Mouse (Mus musculus): ENCODE data around the gene Ulk4. TPM values are rescaled to one million over a fixed set of nuclear protein-coding genes. Genes with fewer than 3 reads are reported as not detected.

Gene Ulk4
- polyA plus RNA-seq, 1 experiment from 2014 or later: 65.5 TPM

- no peak overlapping the region for H3K9ac ChIP-seq (replicated peaks; ENCODE audit: low read depth, low read length)
- ATAC-seq (ENCODE audit: low read depth): no peak
- no peaks in the 10 kb centered on the region for H3K36me3 ChIP-seq (ENCODE audit: control insufficient read depth, insufficient read depth, low read length)
- H3K4me1 ChIP-seq (ENCODE audit: control insufficient read depth, insufficient read depth, low read length): no peaks in the 10 kb centered on the region
- H3K9me3 ChIP-seq (ENCODE audit: control insufficient read depth, low read length): no peaks in the 10 kb centered on the region
- 82% methylated on average over 8 of the region's 8 CpGs for WGBS
- no peak overlapping the region for H3K4me3 ChIP-seq (ENCODE audit: low read depth, low read length)
- no peak overlapping the region for H3K27ac ChIP-seq (ENCODE audit: low read depth, low read length)
- no peaks in the 10 kb centered on the region for H3K27me3 ChIP-seq (ENCODE audit: control insufficient read depth, insufficient read depth, low read length)
- H3K4me2 ChIP-seq (ENCODE audit: low read depth, low read length): no peak overlapping the region
These were observed 152.3 kb downstream of the Ulk4 start for GRCm38 (mm10) chr9:121124705-121125104.

- Histone ChIP-seq H3K9ac (replicated peaks; ENCODE audit: low read depth, low read length) (no peak overlapping the region), H3K4me3 (ENCODE audit: low read depth, low read length) (no peak overlapping the region), H3K4me1 (ENCODE audit: control insufficient read depth, insufficient read depth, low read length) (no peaks in the 10 kb centered on the region), H3K36me3 (ENCODE audit: control insufficient read depth, insufficient read depth, low read length) (no peaks in the 10 kb centered on the region), H3K27ac (ENCODE audit: low read depth, low read length) (no peak overlapping the region), H3K27me3 (ENCODE audit: control insufficient read depth, insufficient read depth, low read length) (no peaks in the 10 kb centered on the region), H3K4me2 (ENCODE audit: low read depth, low read length) (no peak overlapping the region), H3K9me3 (ENCODE audit: control insufficient read depth, low read length) (no peaks in the 10 kb centered on the region)
- 73% methylated on average over 5 of the region's 5 CpGs for WGBS
- ATAC-seq (ENCODE audit: low read depth): no peak
These were observed 155.0 kb downstream of the Ulk4 start for GRCm38 (mm10) chr9:121122039-121122438.

GRCm38 (mm10) chr9:121117936-121118335 lies 159.1 kb downstream of the Ulk4 start:
- 77% methylated on average over 4 of the region's 4 CpGs for WGBS
- H3K27ac ChIP-seq (ENCODE audit: low read depth, low read length): no peak overlapping the region
- H3K4me2 ChIP-seq (ENCODE audit: low read depth, low read length): no peak overlapping the region
- H3K27me3 ChIP-seq (ENCODE audit: control insufficient read depth, insufficient read depth, low read length): no peaks in the 10 kb centered on the region
- no peaks in the 10 kb centered on the region for H3K36me3 ChIP-seq (ENCODE audit: control insufficient read depth, insufficient read depth, low read length)
- no peaks in the 10 kb centered on the region for H3K4me1 ChIP-seq (ENCODE audit: control insufficient read depth, insufficient read depth, low read length)
- H3K4me3 ChIP-seq (ENCODE audit: low read depth, low read length): no peak overlapping the region
- no peak overlapping the region for H3K9ac ChIP-seq (replicated peaks; ENCODE audit: low read depth, low read length)
- no peak for ATAC-seq (ENCODE audit: low read depth)
- no peaks in the 10 kb centered on the region for H3K9me3 ChIP-seq (ENCODE audit: control insufficient read depth, low read length)

GRCm38 (mm10) chr9:121112131-121112530 lies 164.9 kb downstream of the Ulk4 start:
- H3K36me3 ChIP-seq (ENCODE audit: control insufficient read depth, insufficient read depth, low read length): no peaks in the 10 kb centered on the region
- H3K27me3 ChIP-seq (ENCODE audit: control insufficient read depth, insufficient read depth, low read length): no peaks in the 10 kb centered on the region
- H3K4me1 ChIP-seq (ENCODE audit: control insufficient read depth, insufficient read depth, low read length): peaks cover 15% of the 10 kb centered on the region; the same call in 1 of the 2 replicates
- H3K9ac ChIP-seq (replicated peaks; ENCODE audit: low read depth, low read length): no peak overlapping the region
- H3K9me3 ChIP-seq (ENCODE audit: control insufficient read depth, low read length): no peaks in the 10 kb centered on the region
- H3K27ac ChIP-seq (ENCODE audit: low read depth, low read length): no peak overlapping the region
- 64% methylated on average over 1 of the region's 1 CpGs for WGBS
- no peak for ATAC-seq (ENCODE audit: low read depth)
- H3K4me3 ChIP-seq (ENCODE audit: low read depth, low read length): no peak overlapping the region
- H3K4me2 ChIP-seq (ENCODE audit: low read depth, low read length): no peak overlapping the region

GRCm38 (mm10) chr9:121108110-121108509 lies 168.9 kb downstream of the Ulk4 start:
- WGBS: 12% methylated on average over 10 of the region's 10 CpGs
- H3K27ac ChIP-seq (ENCODE audit: low read depth, low read length): no peak overlapping the region; the same call in 1 of the 2 replicates

GRCm38 (mm10) chr9:121107643-121108042 lies 169.4 kb downstream of the Ulk4 start:
- Histone ChIP-seq H3K9ac (replicated peaks; ENCODE audit: low read depth, low read length) (no peak overlapping the region), H3K4me3 (ENCODE audit: low read depth, low read length) (no peak overlapping the region)

More at GRCm38 (mm10) chr9:121108110-121108509, 168.9 kb downstream of the Ulk4 start:
- no peak overlapping the region for H3K4me3 ChIP-seq (ENCODE audit: low read depth, low read length)
- peak; percentile 71 for ATAC-seq (ENCODE audit: low read depth)
- no peaks in the 10 kb centered on the region for H3K9me3 ChIP-seq (ENCODE audit: control insufficient read depth, low read length)
- no peak overlapping the region for H3K9ac ChIP-seq (replicated peaks; ENCODE audit: low read depth, low read length)
- H3K4me1 ChIP-seq (ENCODE audit: control insufficient read depth, insufficient read depth, low read length): peaks cover 19% of the 10 kb centered on the region; the same call in 1 of the 2 replicates
- no peaks in the 10 kb centered on the region for H3K36me3 ChIP-seq (ENCODE audit: control insufficient read depth, insufficient read depth, low read length)
- H3K27me3 ChIP-seq (ENCODE audit: control insufficient read depth, insufficient read depth, low read length): no peaks in the 10 kb centered on the region
- H3K4me2 ChIP-seq (ENCODE audit: low read depth, low read length): no peak overlapping the region

GRCm38 (mm10) chr9:121107101-121107500 lies 169.9 kb downstream of the Ulk4 start:
- H3K9me3 ChIP-seq (ENCODE audit: control insufficient read depth, low read length): no peaks in the 10 kb centered on the region
- peaks cover 19% of the 10 kb centered on the region; the same call in 1 of the 2 replicates for H3K4me1 ChIP-seq (ENCODE audit: control insufficient read depth, insufficient read depth, low read length)
- H3K4me2 ChIP-seq (ENCODE audit: low read depth, low read length): no peak overlapping the region
- H3K27ac ChIP-seq (ENCODE audit: low read depth, low read length): no peak overlapping the region
- no peak overlapping the region for H3K4me3 ChIP-seq (ENCODE audit: low read depth, low read length)
- H3K36me3 ChIP-seq (ENCODE audit: control insufficient read depth, insufficient read depth, low read length): no peaks in the 10 kb centered on the region
- no peaks in the 10 kb centered on the region for H3K27me3 ChIP-seq (ENCODE audit: control insufficient read depth, insufficient read depth, low read length)
- 0 out of 2 replicates have a peak, but pooled peaks have one; percentile 16 for ATAC-seq (ENCODE audit: low read depth)
- WGBS: 25% methylated on average over 11 of the region's 11 CpGs
- no peak overlapping the region for H3K9ac ChIP-seq (replicated peaks; ENCODE audit: low read depth, low read length)

More at GRCm38 (mm10) chr9:121107643-121108042, 169.4 kb downstream of the Ulk4 start:
- 51% methylated on average over 5 of the region's 5 CpGs for WGBS
- H3K27me3 ChIP-seq (ENCODE audit: control insufficient read depth, insufficient read depth, low read length): no peaks in the 10 kb centered on the region
- peaks cover 19% of the 10 kb centered on the region; the same call in 1 of the 2 replicates for H3K4me1 ChIP-seq (ENCODE audit: control insufficient read depth, insufficient read depth, low read length)
- peak; percentile 71 for ATAC-seq (ENCODE audit: low read depth)
- no peak overlapping the region for H3K4me2 ChIP-seq (ENCODE audit: low read depth, low read length)
- no peaks in the 10 kb centered on the region for H3K9me3 ChIP-seq (ENCODE audit: control insufficient read depth, low read length)
- peak overlapping the region; percentile 23; the same call in 1 of the 2 replicates for H3K27ac ChIP-seq (ENCODE audit: low read depth, low read length)
- H3K36me3 ChIP-seq (ENCODE audit: control insufficient read depth, insufficient read depth, low read length): no peaks in the 10 kb centered on the region

- no peak overlapping the region for H3K4me2 ChIP-seq (ENCODE audit: low read depth, low read length)
- H3K27ac ChIP-seq (ENCODE audit: low read depth, low read length): no peak overlapping the region
- no peaks in the 10 kb centered on the region for H3K4me1 ChIP-seq (ENCODE audit: control insufficient read depth, insufficient read depth, low read length)
- 70% methylated on average over 10 of the region's 10 CpGs for WGBS
- H3K4me3 ChIP-seq (ENCODE audit: low read depth, low read length): no peak overlapping the region
- H3K36me3 ChIP-seq (ENCODE audit: control insufficient read depth, insufficient read depth, low read length): no peaks in the 10 kb centered on the region
- no peaks in the 10 kb centered on the region for H3K27me3 ChIP-seq (ENCODE audit: control insufficient read depth, insufficient read depth, low read length)
- no peak overlapping the region for H3K9ac ChIP-seq (replicated peaks; ENCODE audit: low read depth, low read length)
- no peaks in the 10 kb centered on the region for H3K9me3 ChIP-seq (ENCODE audit: control insufficient read depth, low read length)
- no peak for ATAC-seq (ENCODE audit: low read depth)
These were observed 175.5 kb downstream of the Ulk4 start for GRCm38 (mm10) chr9:121101516-121101915.

GRCm38 (mm10) chr9:121099453-121099852 lies 177.5 kb downstream of the Ulk4 start:
- no peaks in the 10 kb centered on the region for H3K9me3 ChIP-seq (ENCODE audit: control insufficient read depth, low read length)
- H3K9ac ChIP-seq (replicated peaks; ENCODE audit: low read depth, low read length): no peak overlapping the region
- H3K4me1 ChIP-seq (ENCODE audit: control insufficient read depth, insufficient read depth, low read length): no peaks in the 10 kb centered on the region
- WGBS: 61% methylated on average over 10 of the region's 10 CpGs
- no peak overlapping the region for H3K4me2 ChIP-seq (ENCODE audit: low read depth, low read length)
- H3K4me3 ChIP-seq (ENCODE audit: low read depth, low read length): no peak overlapping the region
- no peaks in the 10 kb centered on the region for H3K36me3 ChIP-seq (ENCODE audit: control insufficient read depth, insufficient read depth, low read length)
- no peaks in the 10 kb centered on the region for H3K27me3 ChIP-seq (ENCODE audit: control insufficient read depth, insufficient read depth, low read length)
- no peak; the same call in 1 of the 2 replicates for ATAC-seq (ENCODE audit: low read depth)
- H3K27ac ChIP-seq (ENCODE audit: low read depth, low read length): no peak overlapping the region; the same call in 1 of the 2 replicates

Data from neural tube, embryonic 14.5 days (tissue).